Mouse (Mus musculus): ENCODE results near the gene Pcnt.

The Pcnt gene

GRCm38 (mm10) chr10:76392596-76392995 lies 50.0 kb downstream of the Pcnt start:
- DNase-seq, result no peak

GRCm38 (mm10) chr10:76391786-76392185 lies 50.8 kb downstream of the Pcnt start:
- peak; percentile 64 to 65 for DNase-seq

- DNase-seq, result no peak
Observed at GRCm38 (mm10) chr10:76391166-76391565, 51.4 kb downstream of the Pcnt start.

- no peak for DNase-seq
Observed at GRCm38 (mm10) chr10:76374981-76375380, 67.6 kb downstream of the Pcnt start.

- DNase-seq, result no peak
Observed at GRCm38 (mm10) chr10:76371736-76372135, 70.8 kb downstream of the Pcnt start.

GRCm38 (mm10) chr10:76368766-76369165 lies 73.8 kb downstream of the Pcnt start:
- DNase-seq, result no peak

- DNase-seq, result no peak
Observed at GRCm38 (mm10) chr10:76363233-76363632, 79.4 kb downstream of the Pcnt start.

GRCm38 (mm10) chr10:76358468-76358867 lies 84.1 kb downstream of the Pcnt start:
- DNase-seq, result no peak

- DNase-seq, result no peak
Observed at GRCm38 (mm10) chr10:76357286-76357875, 85.2 kb downstream of the Pcnt start.

GRCm38 (mm10) chr10:76354974-76355373 lies 87.6 kb downstream of the Pcnt start:
- DNase-seq, result peak; percentile 50

- DNase-seq, result no peak
Observed at GRCm38 (mm10) chr10:76353986-76354385, 88.6 kb downstream of the Pcnt start.

- DNase-seq, result no peak
Observed at GRCm38 (mm10) chr10:76351953-76352352, 90.6 kb downstream of the Pcnt start.

- DNase-seq, result peak; percentile 87 to 89
Observed at GRCm38 (mm10) chr10:76346589-76346988, 96.0 kb downstream of the Pcnt start.

GRCm38 (mm10) chr10:76346043-76346491 lies 96.5 kb downstream of the Pcnt start:
- peak; percentile 59 to 65 for DNase-seq

- DNase-seq, result no peak
Observed at GRCm38 (mm10) chr10:76345540-76345902, 97.1 kb downstream of the Pcnt start.

- DNase-seq, result peak; percentile 96 to 98
Observed at GRCm38 (mm10) chr10:76344711-76345539, 97.7 kb downstream of the Pcnt start, which contains the start of gene Dip2a. TSS of gene Dip2a (minus strand) at chr10:76345291.

GRCm38 (mm10) chr10:76334350-76334749 lies 108.2 kb downstream of the Pcnt start:
- no peak for DNase-seq

GRCm38 (mm10) chr10:76332040-76332439 lies 110.5 kb downstream of the Pcnt start:
- no peak for DNase-seq

GRCm38 (mm10) chr10:76329093-76329492 lies 113.5 kb downstream of the Pcnt start:
- no peak for DNase-seq

GRCm38 (mm10) chr10:76328574-76328973 lies 114.0 kb downstream of the Pcnt start:
- DNase-seq, result no peak

- DNase-seq, result peak; percentile 71 to 79
Observed at GRCm38 (mm10) chr10:76326304-76327006, 116.1 kb downstream of the Pcnt start.

GRCm38 (mm10) chr10:76317623-76318022 lies 125.0 kb downstream of the Pcnt start:
- no peak for DNase-seq

- no peak for DNase-seq
Observed at GRCm38 (mm10) chr10:76316194-76316593, 126.4 kb downstream of the Pcnt start.

- DNase-seq, result peak; percentile 21 to 26
Observed at GRCm38 (mm10) chr10:76306738-76307137, 135.8 kb downstream of the Pcnt start.
